In genomic region chr9:13613325-13614268, GRCm38 (mm10) we compare ENCODE assay signal across 11 mouse cellular contexts.
DNase-seq lines count a peak whose midpoint lies in the region; ATAC-seq and TF ChIP-seq lines count a peak whose summit lies in the region.
"Had no signal": no experiment of that assay in that cellular context is flagged by ENCODE, and none has a peak within 500 bp of the region (broad histone marks: within the 10 kb centered on the region; RNA-seq: fewer than 3 reads in every experiment).

No protein-coding gene starts in this region.

- H3K4me2 ChIP-seq in lung, embryonic 14.5 days: peak overlapping the region; percentile 46
- peak overlapping the region; percentile 12; the same call in 1 of the 2 replicates for H3K4me2 ChIP-seq in lung, postnatal 0 days (replicated peaks; ENCODE audit: low read depth, low read length)
- 0 out of 2 replicates have a peak overlapping the region, but pooled peaks have one; percentile 12 for H3K4me2 ChIP-seq in stomach, postnatal 0 days (replicated peaks; ENCODE audit: low read depth)
- no peak overlapping the region for H3K4me2 ChIP-seq in liver, embryonic 11.5 days
- H3K4me2 ChIP-seq: liver, embryonic 13.5 days had no signal

- no peaks in the 10 kb centered on the region for H3K36me3 ChIP-seq in lung, embryonic 14.5 days (ENCODE audit: insufficient read depth)
- H3K36me3 ChIP-seq in lung, postnatal 0 days (ENCODE audit: insufficient read depth, low read length): no peaks in the 10 kb centered on the region
- H3K36me3 ChIP-seq in stomach, postnatal 0 days (ENCODE audit: control insufficient read depth, insufficient read depth, low read length): no peaks in the 10 kb centered on the region
- no peaks in the 10 kb centered on the region for H3K36me3 ChIP-seq in liver, embryonic 11.5 days (ENCODE audit: control insufficient read depth, insufficient read depth, low read length)
- H3K36me3 ChIP-seq: liver, embryonic 13.5 days had no signal

- H3K9me3 ChIP-seq in lung, embryonic 14.5 days (ENCODE audit: low read depth, low read length): no peaks in the 10 kb centered on the region
- H3K9me3 ChIP-seq in lung, postnatal 0 days (ENCODE audit: low read length): no peaks in the 10 kb centered on the region
- no peaks in the 10 kb centered on the region for H3K9me3 ChIP-seq in stomach, postnatal 0 days (ENCODE audit: control insufficient read depth, low read length)
- H3K9me3 ChIP-seq in liver, embryonic 11.5 days (ENCODE audit: control insufficient read depth, low read length): no peaks in the 10 kb centered on the region
- H3K9me3 ChIP-seq: liver, embryonic 13.5 days had no signal

- no peak overlapping the region for H3K9ac ChIP-seq in lung, embryonic 14.5 days
- no peak overlapping the region for H3K9ac ChIP-seq in lung, postnatal 0 days (replicated peaks; ENCODE audit: low read depth)
- no peak overlapping the region for H3K9ac ChIP-seq in stomach, postnatal 0 days (ENCODE audit: low read length)
- no peak overlapping the region for H3K9ac ChIP-seq in liver, embryonic 11.5 days (ENCODE audit: low read depth, low read length)
- H3K9ac ChIP-seq: liver, embryonic 13.5 days had no signal

- no peak for TF ChIP-seq CTCF in lung, embryonic 14.5 days (IDR thresholded peaks at IDR 0.05; ENCODE audit: low read depth)
- TF ChIP-seq CTCF in lung, postnatal 0 days (IDR thresholded peaks at IDR 0.05): no peak
- TF ChIP-seq CTCF in stomach, postnatal 0 days (IDR thresholded peaks at IDR 0.05; ENCODE audit: low read depth): no peak

- ATAC-seq in lung, embryonic 14.5 days (ENCODE audit: insufficient read depth): peak; percentile 64
- ATAC-seq in lung, postnatal 0 days: peak; percentile 59
- ATAC-seq in stomach, postnatal 0 days (ENCODE audit: low FRiP score, low TSS enrichment): no peak
- no peak for ATAC-seq in granulocyte monocyte progenitor cell, adult 5-6 weeks (replicated peaks; ENCODE audit: poor library complexity, severe bottlenecking)
- ATAC-seq in liver, embryonic 11.5 days (replicated peaks; ENCODE audit: low FRiP score): no peak

- DNase-seq in lung, embryonic 14.5 days: peak; percentile 77
- DNase-seq in lung, postnatal 25 days (ENCODE audit: low spot score): no peak
- peak; percentile 78 for DNase-seq in forelimb bud, embryonic 11.5 days (ENCODE audit: low read depth, low spot score)
- DNase-seq in lung, postnatal 0 days (ENCODE audit: low spot score): peak; percentile 50
- no peak for DNase-seq in stomach, postnatal 0 days (ENCODE audit: low spot score)
- no peak for DNase-seq in adrenal gland, adult 18-20 months (ENCODE audit: low spot score in 2 of 2)
- DNase-seq in liver, embryonic 11.5 days (ENCODE audit: low spot score): no peak
- DNase-seq: liver, embryonic 13.5 days; right cerebral cortex, postnatal 25 days had no signal

- 23% methylated on average over 8 of the region's 8 CpGs for WGBS in lung, embryonic 14.5 days
- WGBS in lung, postnatal 0 days: 23% methylated on average over 8 of the region's 8 CpGs
- WGBS in stomach, postnatal 0 days: 30% methylated on average over 8 of the region's 8 CpGs
- WGBS in liver, embryonic 11.5 days: 64% methylated on average over 8 of the region's 8 CpGs

- H3K27me3 ChIP-seq in lung, embryonic 14.5 days (ENCODE audit: insufficient read depth, low read length): no peaks in the 10 kb centered on the region
- no peaks in the 10 kb centered on the region for H3K27me3 ChIP-seq in lung, postnatal 0 days (replicated peaks; ENCODE audit: insufficient read depth, low read length)
- H3K27me3 ChIP-seq in stomach, postnatal 0 days (ENCODE audit: control insufficient read depth, insufficient read depth, low read length): no peaks in the 10 kb centered on the region
- no peaks in the 10 kb centered on the region for H3K27me3 ChIP-seq in liver, embryonic 11.5 days (replicated peaks; ENCODE audit: control insufficient read depth, insufficient read depth, low read length)
- H3K27me3 ChIP-seq: CH12.LX; liver, embryonic 13.5 days had no signal

- H3K4me1 ChIP-seq in lung, embryonic 14.5 days (ENCODE audit: insufficient read depth): peaks cover 34% of the 10 kb centered on the region
- H3K4me1 ChIP-seq in lung, postnatal 0 days (ENCODE audit: insufficient read depth, low read depth, low read length): peaks cover 13% of the 10 kb centered on the region; the same call in 1 of the 2 replicates
- peaks cover 7% of the 10 kb centered on the region; the same call in 1 of the 2 replicates for H3K4me1 ChIP-seq in stomach, postnatal 0 days (replicated peaks; ENCODE audit: control insufficient read depth, insufficient read depth)
- no peaks in the 10 kb centered on the region for H3K4me1 ChIP-seq in liver, embryonic 11.5 days (replicated peaks; ENCODE audit: control insufficient read depth, insufficient read depth, low read length)
- H3K4me1 ChIP-seq: liver, embryonic 13.5 days had no signal

- H3K4me3 ChIP-seq in lung, embryonic 14.5 days (ENCODE audit: low read depth, low read length): no peak overlapping the region
- H3K4me3 ChIP-seq in lung, postnatal 0 days (ENCODE audit: low read depth, low read length): no peak overlapping the region
- no peak overlapping the region for H3K4me3 ChIP-seq in stomach, postnatal 0 days (ENCODE audit: low read depth, low read length)
- H3K4me3 ChIP-seq in liver, embryonic 11.5 days (ENCODE audit: low read depth, low read length): no peak overlapping the region
- H3K4me3 ChIP-seq: liver, embryonic 13.5 days had no signal

- peak overlapping the region; percentile 88 for H3K27ac ChIP-seq in lung, embryonic 14.5 days (ENCODE audit: low read depth)
- H3K27ac ChIP-seq in lung, postnatal 0 days (ENCODE audit: low read length): peak overlapping the region; percentile 11; the same call in 1 of the 2 replicates
- peak overlapping the region; percentile 41 for H3K27ac ChIP-seq in stomach, postnatal 0 days (replicated peaks)
- no peak overlapping the region for H3K27ac ChIP-seq in liver, embryonic 11.5 days (ENCODE audit: low read depth, low read length)
- H3K27ac ChIP-seq: liver, embryonic 13.5 days had no signal

- 0 out of 2 replicates have a peak, but pooled peaks have one; percentile 9 for TF ChIP-seq EP300 in lung, postnatal 0 days (IDR thresholded peaks at IDR 0.05)
- no peak for TF ChIP-seq EP300 in stomach, postnatal 0 days (optimal IDR thresholded peaks at IDR 0.05)

Comparison
In these comparisons a context has a peak if more than half of its experiments do, and no peak if none do; other contexts are left out.
1. DNase-seq: peak in lung, embryonic 14.5 days (single experiment), forelimb bud, embryonic 11.5 days (single experiment) and lung, postnatal 0 days (single experiment); none in lung, postnatal 25 days (single experiment), stomach, postnatal 0 days (single experiment), adrenal gland, adult 18-20 months (0 of 2) and liver, embryonic 11.5 days (single experiment).
2. ATAC-seq: peak in lung, embryonic 14.5 days (single experiment) and lung, postnatal 0 days (single experiment); none in stomach, postnatal 0 days (single experiment), granulocyte monocyte progenitor cell, adult 5-6 weeks (single experiment) and liver, embryonic 11.5 days (single experiment).